Mouse (Mus musculus): Measurements from ENCODE around the gene Cdc37l1. TPM values are rescaled to one million over a fixed set of nuclear protein-coding genes. Genes with fewer than 3 reads are reported as not detected.
A peak's percentile ranks its signal among the peaks of the same experiment; 100 is the strongest.

The Cdc37l1 gene
- polyA plus RNA-seq (2015; fragmentation: Nextera tagmentation; extraction: Ambion mirVana): 19.7 and 23.9 TPM in 2 replicates

DNA sequence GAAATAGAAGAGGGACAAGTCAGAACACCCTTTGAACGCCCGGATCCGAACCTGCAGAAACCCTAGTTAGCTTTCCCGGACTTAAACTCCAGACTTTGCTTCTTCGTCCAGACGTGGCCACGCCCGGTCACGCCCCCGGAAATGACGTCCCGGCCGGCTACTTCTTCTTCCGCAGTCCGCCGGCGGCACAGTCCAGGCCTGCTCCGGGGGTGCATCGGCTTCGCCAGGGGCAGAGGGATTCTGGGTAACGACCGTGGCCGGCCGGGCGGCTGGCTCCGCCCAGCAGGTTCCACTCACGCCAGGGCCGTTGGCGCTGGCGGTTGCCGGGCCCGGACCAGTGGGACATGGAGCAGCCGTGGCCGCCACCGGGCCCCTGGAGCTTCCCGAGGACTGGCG is at the start of gene Cdc37l1:
Gene Cdc37l1 (plus strand): TSS at position 159 of the 396 bp plus-strand sequence.
- WGBS: 0% methylated on average over 37 of the region's 37 CpGs
- ATAC-seq: peak; percentile 96

DNA sequence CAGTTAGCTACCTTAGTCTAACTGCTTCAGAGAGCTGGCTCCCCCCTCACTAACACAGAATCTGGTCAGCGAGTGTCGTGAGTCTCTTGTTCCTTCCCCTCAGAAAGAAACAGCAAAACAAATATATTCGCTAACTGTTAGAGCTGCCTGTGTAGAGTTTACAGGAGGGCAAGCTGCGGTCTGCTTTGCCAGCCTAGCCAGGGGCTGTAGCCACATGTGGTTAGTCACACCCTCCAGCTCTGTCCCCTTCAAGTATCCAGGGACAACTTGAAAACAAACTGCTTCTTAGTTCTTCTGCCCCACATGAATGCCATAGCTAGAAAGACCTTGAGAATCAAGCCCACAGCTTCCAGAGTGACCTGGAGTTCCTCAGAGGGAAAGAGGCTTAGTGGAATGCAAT is 48.9 kb upstream of the Cdc37l1 start:
- Histone ChIP-seq H3K4me3 (ENCODE audit: low read depth, low read length) (no peak overlapping the region), H3K4me1 (replicated peaks; ENCODE audit: control insufficient read depth, insufficient read depth, low read length) (no peaks in the 10 kb centered on the region), H3K27me3 (replicated peaks; ENCODE audit: control insufficient read depth, insufficient read depth, low read length) (no peaks in the 10 kb centered on the region; the same call in 1 of the 2 replicates), H3K4me2 (replicated peaks; ENCODE audit: low read depth) (no peak overlapping the region), H3K9me3 (ENCODE audit: control insufficient read depth) (no peaks in the 10 kb centered on the region), H3K9ac (ENCODE audit: low read depth, low read length) (no peak overlapping the region), H3K27ac (ENCODE audit: low read depth, low read length) (no peak overlapping the region), H3K36me3 (ENCODE audit: control insufficient read depth, insufficient read depth) (no peaks in the 10 kb centered on the region)
- no peak for TF ChIP-seq CTCF (IDR thresholded peaks at IDR 0.05; ENCODE audit: low read depth)
- 68% methylated on average over 4 of the region's 4 CpGs for WGBS
- ATAC-seq: no peak

More for the DNA sequence above, at the start of gene Cdc37l1:
- Histone ChIP-seq H3K9me3 (ENCODE audit: control insufficient read depth) (no peaks in the 10 kb centered on the region), H3K4me1 (replicated peaks; ENCODE audit: control insufficient read depth, insufficient read depth, low read length) (no peaks in the 10 kb centered on the region), H3K4me3 (ENCODE audit: low read depth, low read length) (peak within 1 kb of the TSS; percentile 72), H3K4me2 (replicated peaks; ENCODE audit: low read depth) (peak within 1 kb of the TSS; percentile 71), H3K36me3 (ENCODE audit: control insufficient read depth, insufficient read depth) (peaks cover 7% of the 10 kb centered on the region), H3K27me3 (replicated peaks; ENCODE audit: control insufficient read depth, insufficient read depth, low read length) (no peaks in the 10 kb centered on the region), H3K27ac (ENCODE audit: low read depth, low read length) (peak within 1 kb of the TSS; percentile 96), H3K9ac (ENCODE audit: low read depth, low read length) (peak within 1 kb of the TSS; percentile 96)
- TF ChIP-seq CTCF (IDR thresholded peaks at IDR 0.05; ENCODE audit: low read depth): no peak

DNA sequence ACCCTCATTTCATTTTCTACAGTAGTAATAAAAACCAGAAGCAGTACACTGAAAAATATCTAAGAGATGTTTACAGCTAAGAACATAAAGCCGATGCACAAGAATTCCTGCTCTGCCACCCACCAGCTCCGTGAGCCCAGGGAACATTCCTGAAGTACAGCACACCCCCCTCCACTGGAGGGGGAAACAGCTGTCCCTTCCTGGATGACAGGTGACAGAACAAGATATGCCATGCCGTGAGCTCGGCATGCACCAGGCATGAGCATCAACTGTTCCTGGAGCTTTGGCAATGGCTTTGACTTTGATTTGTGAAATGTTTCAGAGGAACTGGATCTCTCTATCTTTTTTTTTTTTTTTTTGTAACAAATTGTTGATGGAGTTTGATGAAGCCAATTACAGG is 43.4 kb upstream of the Cdc37l1 start:
- no peak overlapping the region for H3K27ac ChIP-seq (ENCODE audit: low read depth, low read length)
- no peak for TF ChIP-seq CTCF (IDR thresholded peaks at IDR 0.05; ENCODE audit: low read depth)
- WGBS: 43% methylated on average over 4 of the region's 4 CpGs
- no peak overlapping the region for H3K4me2 ChIP-seq (replicated peaks; ENCODE audit: low read depth)
- no peak overlapping the region for H3K4me3 ChIP-seq (ENCODE audit: low read depth, low read length)
- H3K36me3 ChIP-seq (ENCODE audit: control insufficient read depth, insufficient read depth): no peaks in the 10 kb centered on the region
- H3K27me3 ChIP-seq (replicated peaks; ENCODE audit: control insufficient read depth, insufficient read depth, low read length): no peaks in the 10 kb centered on the region
- H3K4me1 ChIP-seq (replicated peaks; ENCODE audit: control insufficient read depth, insufficient read depth, low read length): no peaks in the 10 kb centered on the region
- no peak overlapping the region for H3K9ac ChIP-seq (ENCODE audit: low read depth, low read length)
- ATAC-seq: no peak
- H3K9me3 ChIP-seq (ENCODE audit: control insufficient read depth): 0 out of 2 replicates have a peak, but pooled peaks cover 3% of the 10 kb centered on the region

DNA sequence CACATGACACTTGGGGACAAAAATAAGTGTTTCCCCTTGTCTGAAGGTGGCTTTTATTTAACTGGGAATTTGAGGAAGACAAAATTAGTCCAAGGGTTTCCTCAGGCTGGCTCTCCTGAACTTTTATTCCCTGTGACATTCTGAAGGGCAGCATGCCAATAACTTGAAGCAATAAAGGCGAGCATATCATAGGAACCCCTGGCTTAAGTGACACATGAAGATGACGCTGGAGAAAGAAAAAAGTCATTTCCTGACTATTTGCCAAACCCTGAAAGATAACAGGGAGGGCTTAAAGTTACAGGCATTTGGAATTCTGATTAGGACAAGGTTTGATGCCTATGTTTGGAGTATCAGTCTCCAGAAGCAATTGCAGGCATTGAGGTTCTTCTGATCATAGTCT is 42.8 kb upstream of the Cdc37l1 start:
- Histone ChIP-seq H3K27me3 (replicated peaks; ENCODE audit: control insufficient read depth, insufficient read depth, low read length) (no peaks in the 10 kb centered on the region), H3K36me3 (ENCODE audit: control insufficient read depth, insufficient read depth) (no peaks in the 10 kb centered on the region), H3K4me2 (replicated peaks; ENCODE audit: low read depth) (no peak overlapping the region), H3K27ac (ENCODE audit: low read depth, low read length) (no peak overlapping the region), H3K9me3 (ENCODE audit: control insufficient read depth) (0 out of 2 replicates have a peak, but pooled peaks cover 3% of the 10 kb centered on the region), H3K4me3 (ENCODE audit: low read depth, low read length) (no peak overlapping the region), H3K4me1 (replicated peaks; ENCODE audit: control insufficient read depth, insufficient read depth, low read length) (no peaks in the 10 kb centered on the region), H3K9ac (ENCODE audit: low read depth, low read length) (no peak overlapping the region)
- 24% methylated on average over 2 of the region's 2 CpGs for WGBS
- ATAC-seq: no peak
- TF ChIP-seq CTCF (IDR thresholded peaks at IDR 0.05; ENCODE audit: low read depth): no peak

DNA sequence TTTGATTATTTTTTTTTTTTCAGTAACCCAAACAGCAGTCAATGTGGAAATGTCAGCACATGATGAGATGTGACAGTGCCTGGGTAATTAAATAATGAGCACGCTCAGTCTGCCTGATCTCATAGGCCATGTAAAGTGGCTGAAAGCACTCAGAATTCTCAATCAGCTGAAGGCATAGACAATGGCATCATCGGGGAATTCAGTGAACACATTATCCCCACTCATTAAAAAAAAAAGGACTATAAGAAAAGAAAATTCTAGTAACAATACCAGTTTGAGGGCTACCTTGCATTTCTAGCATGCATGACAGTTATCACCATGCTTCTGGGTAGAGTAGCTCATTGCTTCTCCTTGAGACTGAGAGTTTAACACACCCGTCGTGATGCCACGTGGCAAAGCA is 38.9 kb upstream of the Cdc37l1 start:
- no peaks in the 10 kb centered on the region for H3K36me3 ChIP-seq (ENCODE audit: control insufficient read depth, insufficient read depth)
- no peak overlapping the region for H3K4me3 ChIP-seq (ENCODE audit: low read depth, low read length)
- no peak overlapping the region for H3K4me2 ChIP-seq (replicated peaks; ENCODE audit: low read depth)
- WGBS: 85% methylated on average over 5 of the region's 5 CpGs
- no peak overlapping the region for H3K9ac ChIP-seq (ENCODE audit: low read depth, low read length)
- H3K4me1 ChIP-seq (replicated peaks; ENCODE audit: control insufficient read depth, insufficient read depth, low read length): no peaks in the 10 kb centered on the region
- no peaks in the 10 kb centered on the region for H3K27me3 ChIP-seq (replicated peaks; ENCODE audit: control insufficient read depth, insufficient read depth, low read length)
- no peak for ATAC-seq
- 0 out of 2 replicates have a peak, but pooled peaks cover 3% of the 10 kb centered on the region for H3K9me3 ChIP-seq (ENCODE audit: control insufficient read depth)
- H3K27ac ChIP-seq (ENCODE audit: low read depth, low read length): no peak overlapping the region
- no peak for TF ChIP-seq CTCF (IDR thresholded peaks at IDR 0.05; ENCODE audit: low read depth)

DNA sequence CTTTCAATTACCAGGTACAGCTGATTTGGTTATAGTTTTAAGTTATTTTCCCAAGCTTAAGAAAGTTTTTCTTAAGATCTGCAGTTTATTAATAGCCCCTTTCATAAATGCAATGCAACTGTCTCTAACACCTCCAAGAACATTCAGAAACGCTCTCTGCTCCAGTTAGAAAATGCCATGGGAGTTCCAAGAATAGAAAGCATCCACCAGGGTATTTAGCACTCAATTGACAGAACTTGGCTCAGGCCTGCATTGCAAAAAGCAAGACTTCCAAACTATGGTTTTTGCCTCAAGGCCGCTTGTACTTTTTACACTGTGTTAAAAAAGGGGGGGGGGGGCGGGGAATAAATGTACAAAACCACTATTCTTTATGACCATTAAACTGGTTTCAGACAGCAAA is 27.0 kb upstream of the Cdc37l1 start:
- H3K9me3 ChIP-seq (ENCODE audit: control insufficient read depth): no peaks in the 10 kb centered on the region
- TF ChIP-seq CTCF (IDR thresholded peaks at IDR 0.05; ENCODE audit: low read depth): no peak
- no peaks in the 10 kb centered on the region for H3K27me3 ChIP-seq (replicated peaks; ENCODE audit: control insufficient read depth, insufficient read depth, low read length)
- H3K4me3 ChIP-seq (ENCODE audit: low read depth, low read length): no peak overlapping the region
- ATAC-seq: no peak
- WGBS: 60% methylated on average over 3 of the region's 3 CpGs
- no peaks in the 10 kb centered on the region for H3K4me1 ChIP-seq (replicated peaks; ENCODE audit: control insufficient read depth, insufficient read depth, low read length)
- H3K36me3 ChIP-seq (ENCODE audit: control insufficient read depth, insufficient read depth): no peaks in the 10 kb centered on the region
- H3K27ac ChIP-seq (ENCODE audit: low read depth, low read length): no peak overlapping the region
- peak overlapping the region; percentile 93 for H3K4me2 ChIP-seq (replicated peaks; ENCODE audit: low read depth)
- no peak overlapping the region for H3K9ac ChIP-seq (ENCODE audit: low read depth, low read length)

DNA sequence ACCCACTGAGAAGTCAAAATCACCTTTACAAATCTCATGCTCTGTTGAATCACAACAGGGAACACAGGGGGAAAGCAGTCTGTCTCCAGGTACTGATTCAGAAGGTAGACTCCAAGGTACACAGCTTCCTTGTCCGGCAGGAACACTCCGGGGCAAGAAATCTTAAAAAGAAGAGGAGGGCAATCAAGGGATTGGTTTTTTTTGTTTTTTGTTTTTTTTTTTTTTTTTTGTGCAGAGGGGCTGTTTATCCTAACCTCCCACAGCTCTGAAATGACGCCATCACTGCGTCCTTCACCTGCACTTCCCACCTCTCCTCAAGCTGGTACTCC is 26.7 kb upstream of the Cdc37l1 start:
- no peak for TF ChIP-seq CTCF (IDR thresholded peaks at IDR 0.05; ENCODE audit: low read depth)
- Histone ChIP-seq H3K9me3 (ENCODE audit: control insufficient read depth) (no peaks in the 10 kb centered on the region), H3K4me1 (replicated peaks; ENCODE audit: control insufficient read depth, insufficient read depth, low read length) (no peaks in the 10 kb centered on the region), H3K4me3 (ENCODE audit: low read depth, low read length) (peak overlapping the region; percentile 87), H3K27ac (ENCODE audit: low read depth, low read length) (no peak overlapping the region), H3K9ac (ENCODE audit: low read depth, low read length) (peak overlapping the region; percentile 84), H3K36me3 (ENCODE audit: control insufficient read depth, insufficient read depth) (no peaks in the 10 kb centered on the region), H3K27me3 (replicated peaks; ENCODE audit: control insufficient read depth, insufficient read depth, low read length) (no peaks in the 10 kb centered on the region), H3K4me2 (replicated peaks; ENCODE audit: low read depth) (peak overlapping the region; percentile 93)
- peak; percentile 4; the same call in 1 of the 2 replicates for ATAC-seq
- 2% methylated on average over 4 of the region's 4 CpGs for WGBS

Data from intestine, postnatal 0 days (tissue).